Mouse (Mus musculus): Measurements from ENCODE around the gene Shisa9. TPM values are rescaled to one million over a fixed set of nuclear protein-coding genes. Genes with fewer than 3 reads are reported as not detected.

The Shisa9 gene
- total RNA-seq, 2 experiments from 2014 or later, result 49.7 to 56.6 TPM

GRCm38 (mm10) chr16:12178031-12178430, 194.1 kb downstream of the Shisa9 start:
- no peak for DNase-seq (ENCODE audit: extremely low spot score in 1 of 2, low spot score in 1 of 2)

- no peak for DNase-seq (ENCODE audit: extremely low spot score in 1 of 2, low spot score in 1 of 2)
Observed at GRCm38 (mm10) chr16:12189739-12190138, 205.8 kb downstream of the Shisa9 start.

GRCm38 (mm10) chr16:12196841-12197240, 212.9 kb downstream of the Shisa9 start:
- DNase-seq (ENCODE audit: extremely low spot score in 1 of 2, low spot score in 1 of 2), result no peak

- DNase-seq (ENCODE audit: extremely low spot score in 1 of 2, low spot score in 1 of 2), result no peak
Observed at GRCm38 (mm10) chr16:12197611-12198010, 213.7 kb downstream of the Shisa9 start.

DNA sequence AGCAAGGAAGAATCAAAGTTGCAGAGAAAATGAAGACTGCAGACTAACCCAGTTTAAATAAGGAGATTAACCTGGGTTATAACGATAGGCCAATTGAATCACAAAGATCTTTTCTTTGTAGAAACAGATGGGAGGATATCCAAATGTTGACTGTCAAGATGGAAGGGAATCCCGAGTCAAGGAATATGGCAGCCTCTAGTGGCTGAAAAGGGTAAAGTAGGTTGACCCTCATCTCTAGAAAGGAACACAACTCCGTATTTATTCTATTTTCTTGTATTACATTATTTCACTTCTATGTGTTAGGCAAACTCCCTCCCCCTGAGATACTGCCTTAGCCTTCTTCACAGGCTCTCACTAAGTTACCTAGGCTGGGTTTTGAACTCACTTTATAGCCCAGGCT, 217.3 kb downstream of the Shisa9 start:
- no peak for DNase-seq (ENCODE audit: extremely low spot score in 1 of 2, low spot score in 1 of 2)

DNA sequence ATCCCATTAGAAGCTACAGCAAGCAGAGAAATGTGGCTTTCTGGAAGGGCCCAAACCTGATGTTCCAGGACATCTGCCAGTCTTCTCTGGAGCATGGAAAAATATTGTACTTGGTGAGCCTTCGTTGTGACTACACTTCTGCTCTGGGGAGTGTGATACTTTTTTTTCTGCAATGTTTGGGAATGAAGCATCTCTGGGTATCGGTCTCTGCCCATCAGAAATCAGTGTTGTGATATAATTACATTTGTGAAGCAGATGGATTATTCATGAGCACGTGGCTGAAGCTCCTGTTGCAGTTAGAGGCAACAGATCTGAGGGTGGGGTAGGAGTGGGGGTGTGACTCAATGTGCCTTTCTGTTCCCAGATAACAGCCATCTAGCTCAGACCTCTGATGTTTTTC, 218.2 kb downstream of the Shisa9 start:
- no peak for DNase-seq (ENCODE audit: extremely low spot score in 1 of 2, low spot score in 1 of 2)

- DNase-seq (ENCODE audit: extremely low spot score in 1 of 2, low spot score in 1 of 2), result no peak
Observed at GRCm38 (mm10) chr16:12203055-12203454, 219.1 kb downstream of the Shisa9 start.

- no peak for DNase-seq (ENCODE audit: extremely low spot score in 1 of 2, low spot score in 1 of 2)
Observed at GRCm38 (mm10) chr16:12204423-12204822, 220.5 kb downstream of the Shisa9 start.

GRCm38 (mm10) chr16:12206421-12206950, 222.6 kb downstream of the Shisa9 start:
- DNase-seq (ENCODE audit: extremely low spot score in 1 of 2, low spot score in 1 of 2), result no peak

DNA sequence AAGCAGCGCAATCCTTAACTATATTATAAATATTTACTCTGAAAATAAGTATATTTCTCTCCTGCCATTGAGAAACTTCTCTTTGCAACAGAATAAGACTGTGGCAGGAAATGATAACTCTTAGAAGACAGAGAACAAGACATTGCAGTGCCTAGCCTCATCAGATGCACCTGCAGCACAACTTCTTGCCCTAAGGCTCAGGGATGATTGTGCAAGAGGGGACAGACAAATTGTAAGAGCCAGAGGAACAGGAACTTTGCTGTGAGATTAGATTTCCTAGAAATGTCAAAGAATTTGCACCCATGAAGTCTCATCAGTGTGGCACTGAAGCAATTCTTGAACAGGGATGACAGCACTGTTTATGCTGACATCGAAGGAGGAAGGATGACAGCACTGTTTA, 223.0 kb downstream of the Shisa9 start:
- DNase-seq (ENCODE audit: extremely low spot score in 1 of 2, low spot score in 1 of 2), result no peak

DNA sequence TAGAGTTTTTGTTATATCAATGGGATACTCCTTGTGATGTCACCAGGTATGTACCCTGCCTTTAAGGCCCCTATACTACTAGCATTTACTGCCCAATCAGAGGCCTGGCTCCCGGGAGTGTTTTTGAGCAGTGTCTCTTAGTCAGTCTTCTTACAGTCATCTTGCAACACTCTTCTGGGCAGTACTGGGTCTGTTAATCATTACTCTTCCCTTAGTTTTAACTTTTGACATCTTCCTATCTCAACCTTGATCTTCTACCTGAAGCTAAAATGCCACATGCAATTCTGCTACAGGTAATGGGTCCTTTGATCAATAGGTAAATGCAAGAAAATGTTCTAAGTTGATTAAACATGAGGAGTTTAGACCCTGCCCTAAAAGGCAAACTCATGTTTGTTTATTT, 225.4 kb downstream of the Shisa9 start:
- DNase-seq (ENCODE audit: extremely low spot score in 1 of 2, low spot score in 1 of 2), result no peak

DNA sequence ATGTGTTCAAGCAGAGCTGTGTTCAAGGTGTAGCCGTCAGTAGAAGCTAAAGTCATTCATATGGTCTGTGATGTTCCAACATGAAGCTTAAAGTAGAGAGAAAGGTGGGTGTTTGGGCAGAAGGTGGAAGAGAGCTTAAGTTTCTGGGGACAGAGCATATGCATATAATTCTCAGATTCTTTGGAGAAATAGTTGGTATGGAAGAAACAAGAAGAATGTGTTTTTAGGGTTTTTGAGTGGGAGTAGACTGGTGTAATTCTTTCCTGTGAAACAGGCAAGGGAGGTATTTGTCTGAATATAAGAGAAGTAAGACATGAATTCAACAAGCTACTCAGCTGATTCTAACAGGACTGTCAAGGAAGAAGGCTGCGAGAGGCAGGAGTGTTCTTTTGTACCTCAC, 225.9 kb downstream of the Shisa9 start:
- DNase-seq (ENCODE audit: extremely low spot score in 1 of 2, low spot score in 1 of 2), result no peak

DNA sequence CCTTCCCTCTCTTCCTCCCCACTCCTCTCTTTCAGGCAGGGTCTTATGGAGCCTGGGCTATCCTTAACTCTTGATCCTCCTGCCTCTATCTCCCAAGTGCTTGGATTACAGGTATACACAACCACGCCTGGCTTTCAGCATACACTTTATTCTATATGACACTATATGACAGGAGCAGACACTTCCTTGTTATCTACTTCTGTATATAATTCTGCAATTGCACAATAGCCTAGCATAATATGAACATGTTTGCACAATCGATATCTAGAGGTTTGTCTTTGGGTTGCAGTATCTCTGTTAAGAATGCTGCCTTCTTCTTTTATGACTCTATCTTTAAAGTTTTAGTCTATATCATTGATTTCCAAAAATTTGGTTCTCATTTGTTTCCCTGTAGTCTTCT, 230.1 kb downstream of the Shisa9 start:
- DNase-seq (ENCODE audit: extremely low spot score in 1 of 2, low spot score in 1 of 2), result no peak

GRCm38 (mm10) chr16:12217289-12218150, 233.6 kb downstream of the Shisa9 start:
- DNase-seq (ENCODE audit: extremely low spot score in 1 of 2, low spot score in 1 of 2), result no peak

- no peak for DNase-seq (ENCODE audit: extremely low spot score in 1 of 2, low spot score in 1 of 2)
Observed at GRCm38 (mm10) chr16:12218151-12218532, 234.2 kb downstream of the Shisa9 start.

DNA sequence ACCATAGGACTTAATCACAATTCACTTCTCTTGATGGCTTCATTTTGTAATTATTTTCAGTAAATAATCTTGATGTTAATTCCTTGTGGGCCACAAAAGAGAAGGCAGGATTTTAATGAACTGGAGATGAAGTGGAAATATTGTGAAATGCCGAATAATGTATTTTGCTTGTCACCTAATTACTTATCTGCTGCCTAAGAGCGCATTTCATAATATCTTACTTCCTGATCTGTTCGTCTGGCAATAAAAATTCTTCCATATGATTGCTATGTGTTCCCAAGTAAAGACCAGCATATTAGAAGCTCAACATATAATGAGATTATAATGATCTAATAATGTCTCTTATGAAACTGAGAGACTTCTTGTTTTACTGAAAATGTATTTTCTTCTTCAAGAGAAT, 235.9 kb downstream of the Shisa9 start:
- no peak for DNase-seq (ENCODE audit: extremely low spot score in 1 of 2, low spot score in 1 of 2)

GRCm38 (mm10) chr16:12223537-12223936, 239.6 kb downstream of the Shisa9 start:
- no peak for DNase-seq (ENCODE audit: extremely low spot score in 1 of 2, low spot score in 1 of 2)

- DNase-seq (ENCODE audit: extremely low spot score in 1 of 2, low spot score in 1 of 2), result no peak
Observed at GRCm38 (mm10) chr16:12226937-12227336, 243.0 kb downstream of the Shisa9 start.

GRCm38 (mm10) chr16:12233288-12233687, 249.4 kb downstream of the Shisa9 start:
- DNase-seq (ENCODE audit: extremely low spot score in 1 of 2, low spot score in 1 of 2), result no peak

GRCm38 (mm10) chr16:12234289-12234688, 250.4 kb downstream of the Shisa9 start:
- DNase-seq (ENCODE audit: extremely low spot score in 1 of 2, low spot score in 1 of 2), result no peak

GRCm38 (mm10) chr16:12238611-12239010, 254.7 kb downstream of the Shisa9 start:
- no peak for DNase-seq (ENCODE audit: extremely low spot score in 1 of 2, low spot score in 1 of 2)

DNA sequence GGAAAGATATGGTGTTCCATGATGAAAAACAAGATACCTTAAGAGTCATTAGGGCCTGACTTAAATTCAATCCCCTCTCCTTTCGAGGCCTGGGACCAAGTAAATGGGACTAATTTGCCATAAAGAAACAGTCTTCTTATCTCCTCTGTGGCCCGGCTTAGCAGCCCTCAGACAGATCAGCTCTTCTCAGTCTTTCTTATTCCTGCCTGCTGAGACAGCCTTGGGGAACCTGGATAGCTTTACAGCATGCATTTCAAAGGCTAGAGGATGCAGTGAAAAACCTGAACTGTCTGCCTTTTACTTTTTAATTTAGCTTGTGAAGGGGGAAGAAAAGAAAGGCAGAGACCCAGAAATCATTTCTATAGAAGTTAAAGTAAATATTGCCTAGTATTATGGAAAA, 275.4 kb downstream of the Shisa9 start:
- DNase-seq (ENCODE audit: extremely low spot score in 1 of 2, low spot score in 1 of 2), result no peak
